Mouse (Mus musculus): ENCODE results near the gene Lat. TPM values are rescaled to one million over a fixed set of nuclear protein-coding genes. Genes with fewer than 3 reads are reported as not detected.
"Not testable (repeated sequence)": the region's sequence is repeated elsewhere in the genome, so short reads cannot be mapped to it uniquely, and the experiment has no call there.

The Lat gene
- 13.4 and 22.7 TPM in 2 replicates for total RNA-seq (2015; ENCODE audit: low replicate concordance)
- 1.7 and 3.5 TPM in 2 replicates for total RNA-seq (2017; ENCODE audit: low replicate concordance)

- ATAC-seq (replicated peaks; ENCODE audit: low FRiP score, poor library complexity, severe bottlenecking) = no peak
Measured at GRCm38 (mm10) chr7:126369393-126369792, at the start of gene Lat. Gene Lat (minus strand): TSS chr7:126369570.

- no peak for ATAC-seq (replicated peaks; ENCODE audit: low FRiP score, poor library complexity, severe bottlenecking)
Measured at GRCm38 (mm10) chr7:126418496-126418895, 49.1 kb upstream of the Lat start.

- ATAC-seq (replicated peaks; ENCODE audit: low FRiP score, poor library complexity, severe bottlenecking) = no peak
Measured at GRCm38 (mm10) chr7:126417606-126418005, 48.2 kb upstream of the Lat start.

- ATAC-seq (replicated peaks; ENCODE audit: low FRiP score, poor library complexity, severe bottlenecking) = no peak
Measured at GRCm38 (mm10) chr7:126417045-126417444, 47.7 kb upstream of the Lat start.

GRCm38 (mm10) chr7:126416615-126417014 lies 47.2 kb upstream of the Lat start:
- no peak for ATAC-seq (replicated peaks; ENCODE audit: low FRiP score, poor library complexity, severe bottlenecking)

- no peak for ATAC-seq (replicated peaks; ENCODE audit: low FRiP score, poor library complexity, severe bottlenecking)
Measured at GRCm38 (mm10) chr7:126414725-126415124, 45.4 kb upstream of the Lat start, which contains the start of gene Cd19. Gene Cd19 (minus strand): TSS chr7:126414889.

- ATAC-seq (replicated peaks; ENCODE audit: low FRiP score, poor library complexity, severe bottlenecking) = no peak
Measured at GRCm38 (mm10) chr7:126411061-126411460, 41.7 kb upstream of the Lat start.

GRCm38 (mm10) chr7:126408686-126409085 lies 39.3 kb upstream of the Lat start:
- ATAC-seq (replicated peaks; ENCODE audit: low FRiP score, poor library complexity, severe bottlenecking) = no peak

- ATAC-seq (replicated peaks; ENCODE audit: low FRiP score, poor library complexity, severe bottlenecking) = not testable (repeated sequence)
Measured at GRCm38 (mm10) chr7:126402518-126402917, 33.1 kb upstream of the Lat start.

- ATAC-seq (replicated peaks; ENCODE audit: low FRiP score, poor library complexity, severe bottlenecking) = 0 out of 2 replicates have a peak, but pooled peaks have one; percentile 32
Measured at GRCm38 (mm10) chr7:126399548-126399947, 30.2 kb upstream of the Lat start.

GRCm38 (mm10) chr7:126397822-126398221 lies 28.5 kb upstream of the Lat start:
- ATAC-seq (replicated peaks; ENCODE audit: low FRiP score, poor library complexity, severe bottlenecking) = no peak

- 0 out of 2 replicates have a peak, but pooled peaks have one; percentile 32 for ATAC-seq (replicated peaks; ENCODE audit: low FRiP score, poor library complexity, severe bottlenecking)
Measured at GRCm38 (mm10) chr7:126397221-126397620, 27.9 kb upstream of the Lat start.

- ATAC-seq (replicated peaks; ENCODE audit: low FRiP score, poor library complexity, severe bottlenecking) = peak; percentile 98
Measured at GRCm38 (mm10) chr7:126396298-126397119, 27.1 kb upstream of the Lat start, which contains the start of gene Nfatc2ip. Gene Nfatc2ip (minus strand): TSS chr7:126396737.

- ATAC-seq (replicated peaks; ENCODE audit: low FRiP score, poor library complexity, severe bottlenecking) = not testable (repeated sequence)
Measured at GRCm38 (mm10) chr7:126392086-126392884, 22.9 kb upstream of the Lat start.

GRCm38 (mm10) chr7:126388185-126388584 lies 18.8 kb upstream of the Lat start:
- ATAC-seq (replicated peaks; ENCODE audit: low FRiP score, poor library complexity, severe bottlenecking) = no peak

GRCm38 (mm10) chr7:126383565-126383964 lies 14.2 kb upstream of the Lat start:
- ATAC-seq (replicated peaks; ENCODE audit: low FRiP score, poor library complexity, severe bottlenecking) = no peak

- peak; percentile 92 for ATAC-seq (replicated peaks; ENCODE audit: low FRiP score, poor library complexity, severe bottlenecking)
Measured at GRCm38 (mm10) chr7:126377278-126378158, 8.1 kb upstream of the Lat start, which contains the start of gene Spns1. Gene Spns1 (minus strand): TSS chr7:126377450.

GRCm38 (mm10) chr7:126376903-126377277 lies 7.5 kb upstream of the Lat start:
- no peak; the same call in 1 of the 2 replicates for ATAC-seq (replicated peaks; ENCODE audit: low FRiP score, poor library complexity, severe bottlenecking)

GRCm38 (mm10) chr7:126375012-126375411 lies 5.6 kb upstream of the Lat start:
- no peak for ATAC-seq (replicated peaks; ENCODE audit: low FRiP score, poor library complexity, severe bottlenecking)
